Mouse (Mus musculus) G1E (cell line): ENCODE results near the gene Gm11146.

Experiments
- CTCF ChIP-seq: IDR thresholded peaks from 2 replicates; pipeline ENCODE4 v1.5.1; 2012; ENCODE audit warnings: low read depth, low read length, inconsistent platforms, mixed read lengths
- GATA1 ChIP-seq: IDR thresholded peaks from 2 replicates; pipeline ENCODE4 v1.6.1; 2012; ENCODE audit warnings: borderline replicate concordance, low read length, inconsistent platforms, mixed read lengths
- GATA2 ChIP-seq: IDR thresholded peaks from 2 replicates; pipeline ENCODE4 v1.6.1; 2012; ENCODE audit warnings: low read depth, low read length, inconsistent platforms, borderline replicate concordance
- POLR2AphosphoS5 ChIP-seq: IDR thresholded peaks from 2 replicates; pipeline ENCODE4 v1.6.1; 2012; ENCODE audit warnings: low read depth, low read length, inconsistent platforms; ENCODE audit not compliant: insufficient replicate concordance
- TAL1 ChIP-seq: conservative IDR thresholded peaks from 2 replicates; pipeline ENCODE4 v1.6.1; 2012; ENCODE audit warnings: low read depth, low read length, inconsistent platforms, mixed read lengths

GRCm38 (mm10) chr16:77562852-77563251 lies 39.0 kb downstream of the Gm11146 start:
- TF ChIP-seq TAL1 = no peak
- no peak for TF ChIP-seq CTCF
- no peak for TF ChIP-seq GATA1
- TF ChIP-seq POLR2AphosphoS5 = no peak
- TF ChIP-seq GATA2 = no peak
